Mouse (Mus musculus) spleen, postnatal 10 days (tissue): Measurements from ENCODE around the gene Pdzd3.
"Not testable (repeated sequence)": the region's sequence is repeated elsewhere in the genome, so short reads cannot be mapped to it uniquely, and the experiment has no call there.

ENCODE experiments used
- DNase-seq, 2 experiments: peaks; one replicate each; pipeline ENCODE4 v3.0.0; 2021 to 2022; ENCODE audit warnings: low spot score in 2 of 2

Gene Pdzd3

GRCm38 (mm10) chr9:44251314-44251713, at the start of gene Pdzd3:
Gene Pdzd3 (minus strand): TSS chr9:44251471.
- no peak for DNase-seq

GRCm38 (mm10) chr9:44300001-44300400, 48.7 kb upstream of the Pdzd3 start:
- not testable (repeated sequence) for DNase-seq

- DNase-seq = peak; percentile 49 to 77
Measured at GRCm38 (mm10) chr9:44292490-44292889, 41.2 kb upstream of the Pdzd3 start.

- no peak for DNase-seq
Measured at GRCm38 (mm10) chr9:44288959-44289291, 37.7 kb upstream of the Pdzd3 start.

- DNase-seq = peak in 1 of 2 experiments; percentile 77
Measured at GRCm38 (mm10) chr9:44288076-44288958, 37.0 kb upstream of the Pdzd3 start, which contains the start of gene Abcg4. Gene Abcg4 (minus strand): TSS chr9:44288615.

GRCm38 (mm10) chr9:44287401-44288075, 36.3 kb upstream of the Pdzd3 start:
- DNase-seq = peak; percentile 67 to 72

- DNase-seq = peak in 1 of 2 experiments; percentile 59
Measured at GRCm38 (mm10) chr9:44287003-44287400, 35.7 kb upstream of the Pdzd3 start.

- peak; percentile 50 to 77 for DNase-seq
Measured at GRCm38 (mm10) chr9:44286256-44286850, 35.1 kb upstream of the Pdzd3 start.

- no peak for DNase-seq
Measured at GRCm38 (mm10) chr9:44283183-44283582, 31.9 kb upstream of the Pdzd3 start.

GRCm38 (mm10) chr9:44269973-44270372, 18.7 kb upstream of the Pdzd3 start:
- DNase-seq = no peak

GRCm38 (mm10) chr9:44269077-44269476, 17.8 kb upstream of the Pdzd3 start:
- DNase-seq = peak; percentile 44 to 74

- DNase-seq = peak in 1 of 2 experiments; percentile 33
Measured at GRCm38 (mm10) chr9:44268432-44268831, 17.2 kb upstream of the Pdzd3 start, which contains the start of gene Nlrx1. Gene Nlrx1 (minus strand): TSS chr9:44268599.

GRCm38 (mm10) chr9:44268027-44268360, 16.7 kb upstream of the Pdzd3 start:
- DNase-seq = peak; percentile 86 to 89

GRCm38 (mm10) chr9:44267319-44268026, 16.2 kb upstream of the Pdzd3 start:
- DNase-seq = peak in 1 of 2 experiments; percentile 36

- DNase-seq = no peak
Measured at GRCm38 (mm10) chr9:44266478-44267226, 15.4 kb upstream of the Pdzd3 start.

- DNase-seq = no peak
Measured at GRCm38 (mm10) chr9:44261388-44261787, 10.1 kb upstream of the Pdzd3 start.

- no peak for DNase-seq
Measured at GRCm38 (mm10) chr9:44259014-44259413, 7.7 kb upstream of the Pdzd3 start.

GRCm38 (mm10) chr9:44256213-44256612, 4.9 kb upstream of the Pdzd3 start:
- DNase-seq = no peak

- DNase-seq = no peak
Measured at GRCm38 (mm10) chr9:44255136-44255521, 3.9 kb upstream of the Pdzd3 start.

- no peak for DNase-seq
Measured at GRCm38 (mm10) chr9:44254508-44255135, 3.4 kb upstream of the Pdzd3 start.

GRCm38 (mm10) chr9:44253441-44253840, 2.2 kb upstream of the Pdzd3 start:
- no peak for DNase-seq
